Mouse (Mus musculus) bone marrow macrophage, adult 2 months (primary cell): Measurements from ENCODE around the gene Rheb. TPM values are rescaled to one million over a fixed set of nuclear protein-coding genes. Genes with fewer than 3 reads are reported as not detected.

Experiments used
- H3K27ac ChIP-seq: 2 replicates; pipeline ENCODE4 v1.5.1; 2012; ENCODE audit warnings: low read depth, low read length; ENCODE audit not compliant: insufficient read depth
- H3K4me1 ChIP-seq: 2 replicates; pipeline ENCODE4 v1.6.1; 2012; ENCODE audit warnings: low read length; ENCODE audit not compliant: control insufficient read depth, insufficient read depth
- H3K4me3 ChIP-seq: 2 replicates; pipeline ENCODE4 v1.5.1; 2012; ENCODE audit warnings: mild to moderate bottlenecking, low read length, moderate library complexity; ENCODE audit not compliant: insufficient read depth
- CTCF ChIP-seq: IDR thresholded peaks from 2 replicates; pipeline ENCODE4 v1.5.1; 2012; ENCODE audit warnings: low read depth, mild to moderate bottlenecking, low read length, moderate library complexity
- POLR2A ChIP-seq: IDR thresholded peaks from 2 replicates; pipeline ENCODE4 v1.6.1; 2012; ENCODE audit warnings: mild to moderate bottlenecking, low read depth, low read length, borderline replicate concordance
- polyA plus RNA-seq: library from polyadenylated mRNA; stranded (reverse); fragments of >200 nt; gene quantifications from 2 replicates; pipeline ENCODE4 v1.2.4, GENCODE M21; 2012; ENCODE audit not compliant: missing spikeins, insufficient read depth, insufficient read length

The Rheb gene
- polyA plus RNA-seq, 1 experiment, result 96.2 TPM

GRCm38 (mm10) chr5:24800416-24800815 is 42.0 kb downstream of the Rheb start:
- Histone ChIP-seq H3K4me3 (no peak overlapping the region), H3K4me1 (peaks cover 1% of the 10 kb centered on the region), H3K27ac (no peak overlapping the region)
- TF ChIP-seq POLR2A (no peak), CTCF (peak; percentile 49)

GRCm38 (mm10) chr5:24798639-24799038 is 43.8 kb downstream of the Rheb start:
- Histone ChIP-seq H3K4me3 (no peak overlapping the region), H3K4me1 (no peaks in the 10 kb centered on the region), H3K27ac (no peak overlapping the region)
- TF ChIP-seq POLR2A, result no peak
- TF ChIP-seq CTCF, result no peak

- peaks cover 3% of the 10 kb centered on the region for H3K4me1 ChIP-seq
- H3K4me3 ChIP-seq, result no peak overlapping the region
- no peak overlapping the region for H3K27ac ChIP-seq
- no peak for TF ChIP-seq POLR2A
- no peak for TF ChIP-seq CTCF
These were observed 44.6 kb downstream of the Rheb start for GRCm38 (mm10) chr5:24797858-24798257.

GRCm38 (mm10) chr5:24792961-24793360 is 49.5 kb downstream of the Rheb start:
- peaks cover 5% of the 10 kb centered on the region for H3K4me1 ChIP-seq
- no peak for TF ChIP-seq POLR2A
- no peak overlapping the region for H3K27ac ChIP-seq
- H3K4me3 ChIP-seq, result no peak overlapping the region

- H3K4me3 ChIP-seq, result no peak overlapping the region
- peaks cover 12% of the 10 kb centered on the region for H3K4me1 ChIP-seq
- TF ChIP-seq CTCF (no peak), POLR2A (no peak)
- H3K27ac ChIP-seq, result no peak overlapping the region
These were observed 59.5 kb downstream of the Rheb start for GRCm38 (mm10) chr5:24782957-24783356.

GRCm38 (mm10) chr5:24781048-24781447 is 61.4 kb downstream of the Rheb start:
- TF ChIP-seq CTCF, result no peak
- TF ChIP-seq POLR2A, result no peak
- Histone ChIP-seq H3K4me3 (peak overlapping the region; percentile 14; the same call in 1 of the 2 replicates), H3K27ac (no peak overlapping the region), H3K4me1 (peaks cover 12% of the 10 kb centered on the region)

- no peak overlapping the region for H3K4me3 ChIP-seq
These were observed 62.4 kb downstream of the Rheb start for GRCm38 (mm10) chr5:24779881-24780512.

GRCm38 (mm10) chr5:24779321-24779720 is 63.1 kb downstream of the Rheb start:
- TF ChIP-seq CTCF (no peak), POLR2A (no peak)
- Histone ChIP-seq H3K4me1 (peaks cover 12% of the 10 kb centered on the region), H3K4me3 (no peak overlapping the region), H3K27ac (no peak overlapping the region)

More at GRCm38 (mm10) chr5:24779881-24780512, 62.4 kb downstream of the Rheb start:
- TF ChIP-seq POLR2A (no peak), CTCF (peak; percentile 81)
- Histone ChIP-seq H3K27ac (no peak overlapping the region), H3K4me1 (peaks cover 12% of the 10 kb centered on the region)

GRCm38 (mm10) chr5:24778843-24779140 is 63.6 kb downstream of the Rheb start:
- Histone ChIP-seq H3K27ac (no peak overlapping the region), H3K4me1 (peaks cover 12% of the 10 kb centered on the region), H3K4me3 (no peak overlapping the region)
- TF ChIP-seq CTCF, result no peak
- TF ChIP-seq POLR2A, result no peak

GRCm38 (mm10) chr5:24778082-24778842 is 64.2 kb downstream of the Rheb start:
- no peak overlapping the region for H3K4me3 ChIP-seq
- TF ChIP-seq POLR2A, result no peak
- TF ChIP-seq CTCF, result no peak
- peaks cover 12% of the 10 kb centered on the region for H3K4me1 ChIP-seq

More at GRCm38 (mm10) chr5:24778082-24778842, 64.2 kb downstream of the Rheb start:
- H3K27ac ChIP-seq, result no peak overlapping the region
